Mouse (Mus musculus): ENCODE results near the gene Ednrb. TPM values are rescaled to one million over a fixed set of nuclear protein-coding genes. Genes with fewer than 3 reads are reported as not detected.

Ednrb gene
- total RNA-seq, 1 experiment = 0.18 TPM

- Histone ChIP-seq H3K9me3 (ENCODE audit: control insufficient read depth, insufficient read depth, low read depth, low read length) (no peaks in the 10 kb centered on the region; the same call in 1 of the 2 replicates), H3K9ac (ENCODE audit: insufficient read depth, low read depth, low read length, poor library complexity, severe bottlenecking) (no peak overlapping the region), H3K4me3 (ENCODE audit: insufficient read depth in 1 of 2, low read depth in 1 of 2, low read length in 2 of 2, poor library complexity in 1 of 2, severe bottlenecking in 1 of 2) (peak overlapping the region; percentile 51 to 56; a peak in 3 of 4 replicates), H3K27ac (ENCODE audit: insufficient read depth, low read depth, low read length, poor library complexity, severe bottlenecking) (no peak overlapping the region), H3K4me1 (ENCODE audit: control insufficient read depth in 2 of 2, insufficient read depth in 2 of 2, low read length in 2 of 2, poor library complexity in 1 of 2) (peaks cover 0 to 5% of the 10 kb centered on the region in 2 experiments; a peak in 3 of 4 replicates), H3K36me3 (ENCODE audit: control insufficient read depth, insufficient read depth, low read length, poor library complexity, severe bottlenecking) (no peaks in the 10 kb centered on the region)
- TF ChIP-seq ZC3H11A (IDR thresholded peaks at IDR 0.05; ENCODE audit: borderline replicate concordance, low read depth, low read length) (no peak), CHD2 (IDR thresholded peaks at IDR 0.05; ENCODE audit: low read depth, low read length) (no peak)
- DNase-seq (ENCODE audit: low read depth, low spot score) = no peak
- in situ Hi-C loops (cut with MboI; ENCODE audit: low sequenced_read_pairs in 2 of 2, unreplicated experiment in 2 of 2) = no loop called here
Observed at GRCm38 (mm10) chr14:103842896-103843295, 1.3 kb downstream of the Ednrb start.

- in situ Hi-C loops (cut with MboI; ENCODE audit: low sequenced_read_pairs in 2 of 2, unreplicated experiment in 2 of 2) = no loop called here
- TF ChIP-seq MAFK (IDR thresholded peaks at IDR 0.05; ENCODE audit: insufficient read depth, low read depth, low read length) (no peak), CHD2 (IDR thresholded peaks at IDR 0.05; ENCODE audit: low read depth, low read length) (no peak), ZC3H11A (IDR thresholded peaks at IDR 0.05; ENCODE audit: borderline replicate concordance, low read depth, low read length) (no peak), ZNF384 (IDR thresholded peaks at IDR 0.05; ENCODE audit: low read depth, low read length) (no peak), HCFC1 (IDR thresholded peaks at IDR 0.05; ENCODE audit: borderline replicate concordance, insufficient read depth, low read length) (no peak)
- H3K9me3 ChIP-seq (ENCODE audit: control insufficient read depth, insufficient read depth, low read depth, low read length) = no peaks in the 10 kb centered on the region
Observed at GRCm38 (mm10) chr14:103840436-103840835, 3.8 kb downstream of the Ednrb start.

GRCm38 (mm10) chr14:103838887-103839286 is 5.3 kb downstream of the Ednrb start:
- DNase-seq (ENCODE audit: low read depth, low spot score) = no peak
- Histone ChIP-seq H3K36me3 (ENCODE audit: control insufficient read depth, insufficient read depth, low read length, poor library complexity, severe bottlenecking) (no peaks in the 10 kb centered on the region), H3K9me3 (ENCODE audit: control insufficient read depth, insufficient read depth, low read depth, low read length) (no peaks in the 10 kb centered on the region), H3K27ac (ENCODE audit: insufficient read depth, low read depth, low read length, poor library complexity, severe bottlenecking) (no peak overlapping the region), H3K4me1 (ENCODE audit: control insufficient read depth in 2 of 2, insufficient read depth in 2 of 2, low read length in 2 of 2, poor library complexity in 1 of 2) (peaks cover 0 to 3% of the 10 kb centered on the region in 2 experiments; a peak in 1 of 4 replicates), H3K9ac (ENCODE audit: insufficient read depth, low read depth, low read length, poor library complexity, severe bottlenecking) (no peak overlapping the region), H3K4me3 (ENCODE audit: insufficient read depth in 1 of 2, low read depth in 1 of 2, low read length in 2 of 2, poor library complexity in 1 of 2, severe bottlenecking in 1 of 2) (no peak overlapping the region)
- in situ Hi-C loops (cut with MboI; ENCODE audit: low sequenced_read_pairs in 2 of 2, unreplicated experiment in 2 of 2) = no loop called here
- no peak for TF ChIP-seq MAFK (IDR thresholded peaks at IDR 0.05; ENCODE audit: insufficient read depth, low read depth, low read length)
- no peak for TF ChIP-seq ZNF384 (IDR thresholded peaks at IDR 0.05; ENCODE audit: low read depth, low read length)
- no peak for TF ChIP-seq HCFC1 (IDR thresholded peaks at IDR 0.05; ENCODE audit: borderline replicate concordance, insufficient read depth, low read length)
- no peak for TF ChIP-seq CHD2 (IDR thresholded peaks at IDR 0.05; ENCODE audit: low read depth, low read length)
- no peak for TF ChIP-seq ZC3H11A (IDR thresholded peaks at IDR 0.05; ENCODE audit: borderline replicate concordance, low read depth, low read length)

More at GRCm38 (mm10) chr14:103840436-103840835, 3.8 kb downstream of the Ednrb start:
- H3K4me3 ChIP-seq (ENCODE audit: insufficient read depth in 1 of 2, low read depth in 1 of 2, low read length in 2 of 2, poor library complexity in 1 of 2, severe bottlenecking in 1 of 2) = no peak overlapping the region
- peaks cover 0 to 5% of the 10 kb centered on the region in 2 experiments; a peak in 3 of 4 replicates for H3K4me1 ChIP-seq (ENCODE audit: control insufficient read depth in 2 of 2, insufficient read depth in 2 of 2, low read length in 2 of 2, poor library complexity in 1 of 2)
- no peak overlapping the region for H3K27ac ChIP-seq (ENCODE audit: insufficient read depth, low read depth, low read length, poor library complexity, severe bottlenecking)
- H3K36me3 ChIP-seq (ENCODE audit: control insufficient read depth, insufficient read depth, low read length, poor library complexity, severe bottlenecking) = no peaks in the 10 kb centered on the region
- DNase-seq (ENCODE audit: low read depth, low spot score) = no peak
- no peak overlapping the region for H3K9ac ChIP-seq (ENCODE audit: insufficient read depth, low read depth, low read length, poor library complexity, severe bottlenecking)

- no peak overlapping the region for H3K4me3 ChIP-seq (ENCODE audit: insufficient read depth in 1 of 2, low read depth in 1 of 2, low read length in 2 of 2, poor library complexity in 1 of 2, severe bottlenecking in 1 of 2)
- H3K27ac ChIP-seq (ENCODE audit: insufficient read depth, low read depth, low read length, poor library complexity, severe bottlenecking) = no peak overlapping the region
- no peaks in the 10 kb centered on the region for H3K36me3 ChIP-seq (ENCODE audit: control insufficient read depth, insufficient read depth, low read length, poor library complexity, severe bottlenecking)
- no peaks in the 10 kb centered on the region for H3K4me1 ChIP-seq (ENCODE audit: control insufficient read depth in 2 of 2, insufficient read depth in 2 of 2, low read length in 2 of 2, poor library complexity in 1 of 2)
- no peaks in the 10 kb centered on the region for H3K9me3 ChIP-seq (ENCODE audit: control insufficient read depth, insufficient read depth, low read depth, low read length)
- TF ChIP-seq CHD2 (IDR thresholded peaks at IDR 0.05; ENCODE audit: low read depth, low read length) (no peak), ZC3H11A (IDR thresholded peaks at IDR 0.05; ENCODE audit: borderline replicate concordance, low read depth, low read length) (no peak), ZNF384 (IDR thresholded peaks at IDR 0.05; ENCODE audit: low read depth, low read length) (no peak), HCFC1 (IDR thresholded peaks at IDR 0.05; ENCODE audit: borderline replicate concordance, insufficient read depth, low read length) (no peak), MAFK (IDR thresholded peaks at IDR 0.05; ENCODE audit: insufficient read depth, low read depth, low read length) (no peak)
- in situ Hi-C loops (cut with MboI; ENCODE audit: low sequenced_read_pairs in 2 of 2, unreplicated experiment in 2 of 2) = no loop called here
- no peak for DNase-seq (ENCODE audit: low read depth, low spot score)
- H3K9ac ChIP-seq (ENCODE audit: insufficient read depth, low read depth, low read length, poor library complexity, severe bottlenecking) = no peak overlapping the region
Observed at GRCm38 (mm10) chr14:103834589-103834988, 9.6 kb downstream of the Ednrb start.

- Histone ChIP-seq H3K36me3 (ENCODE audit: control insufficient read depth, insufficient read depth, low read length, poor library complexity, severe bottlenecking) (no peaks in the 10 kb centered on the region), H3K27ac (ENCODE audit: insufficient read depth, low read depth, low read length, poor library complexity, severe bottlenecking) (no peak overlapping the region), H3K4me1 (ENCODE audit: control insufficient read depth in 2 of 2, insufficient read depth in 2 of 2, low read length in 2 of 2, poor library complexity in 1 of 2) (no peaks in the 10 kb centered on the region), H3K9me3 (ENCODE audit: control insufficient read depth, insufficient read depth, low read depth, low read length) (no peaks in the 10 kb centered on the region), H3K9ac (ENCODE audit: insufficient read depth, low read depth, low read length, poor library complexity, severe bottlenecking) (no peak overlapping the region), H3K4me3 (ENCODE audit: insufficient read depth in 1 of 2, low read depth in 1 of 2, low read length in 2 of 2, poor library complexity in 1 of 2, severe bottlenecking in 1 of 2) (no peak overlapping the region)
- no peak for DNase-seq (ENCODE audit: low read depth, low spot score)
- TF ChIP-seq ZC3H11A (IDR thresholded peaks at IDR 0.05; ENCODE audit: borderline replicate concordance, low read depth, low read length) (no peak), CHD2 (IDR thresholded peaks at IDR 0.05; ENCODE audit: low read depth, low read length) (no peak), ZNF384 (IDR thresholded peaks at IDR 0.05; ENCODE audit: low read depth, low read length) (no peak), HCFC1 (IDR thresholded peaks at IDR 0.05; ENCODE audit: borderline replicate concordance, insufficient read depth, low read length) (no peak), MAFK (IDR thresholded peaks at IDR 0.05; ENCODE audit: insufficient read depth, low read depth, low read length) (no peak)
- in situ Hi-C loops (cut with MboI; ENCODE audit: low sequenced_read_pairs in 2 of 2, unreplicated experiment in 2 of 2) = no loop called here
Observed at GRCm38 (mm10) chr14:103834147-103834546, 10.1 kb downstream of the Ednrb start.

All from ES-E14 (cell line).